Mouse (Mus musculus): ENCODE data around the gene Arrdc2.

GRCm38 (mm10) chr8:70803761-70804480, 35.6 kb downstream of the Arrdc2 start:
- TF ChIP-seq GATA1 (IDR thresholded peaks at IDR 0.05; ENCODE audit: borderline replicate concordance, low read length), result no peak
- TF ChIP-seq FLI1 (IDR thresholded peaks at IDR 0.05; ENCODE audit: low read length), result no peak
